Mouse (Mus musculus) CH12.LX (cell line): ENCODE measurements around the gene Creb5.

Experiments used
- CTCF ChIP-seq, 2 experiments: IDR thresholded peaks in 1 of 2; conservative IDR thresholded peaks in 1 of 2; 2 replicates each; pipeline ENCODE4 v1.5.1; 2011 to 2012; ENCODE audit warnings: low read depth in 2 of 2, low read length in 2 of 2, improper control_type of control experiment in 1 of 2, inconsistent platforms in 1 of 2, mild to moderate bottlenecking in 1 of 2, moderate library complexity in 1 of 2
- EP300 ChIP-seq: IDR thresholded peaks from 2 replicates; pipeline ENCODE4 v1.6.1; 2011; ENCODE audit warnings: low read length, improper control_type of control experiment
- HCFC1 ChIP-seq: IDR thresholded peaks from 2 replicates; pipeline ENCODE4 v1.6.1; 2012; ENCODE audit warnings: low read depth, mild to moderate bottlenecking, inconsistent platforms, low read length, improper control_type of control experiment
- JUND ChIP-seq: conservative IDR thresholded peaks from 2 replicates; pipeline ENCODE4 v1.6.1; 2011; ENCODE audit warnings: low read depth, low read length, improper control_type of control experiment
- MEF2A ChIP-seq: IDR thresholded peaks from 2 replicates; pipeline ENCODE4 v1.6.1; 2014; ENCODE audit warnings: low read depth, mild to moderate bottlenecking, inconsistent platforms, low read length, improper control_type of control experiment, borderline replicate concordance
- TCF12 ChIP-seq: IDR thresholded peaks from 2 replicates; pipeline ENCODE4 v1.6.1; 2014; ENCODE audit warnings: low read depth, mild to moderate bottlenecking, inconsistent platforms, low read length, improper control_type of control experiment
- ZC3H11A ChIP-seq: IDR thresholded peaks from 2 replicates; pipeline ENCODE4 v1.6.1; 2012; ENCODE audit warnings: low read depth, mild to moderate bottlenecking, inconsistent platforms, low read length, improper control_type of control experiment
- ZNF384 ChIP-seq: IDR thresholded peaks from 2 replicates; pipeline ENCODE4 v1.6.1; 2012; ENCODE audit warnings: low read depth, low read length, improper control_type of control experiment, inconsistent platforms

DNA sequence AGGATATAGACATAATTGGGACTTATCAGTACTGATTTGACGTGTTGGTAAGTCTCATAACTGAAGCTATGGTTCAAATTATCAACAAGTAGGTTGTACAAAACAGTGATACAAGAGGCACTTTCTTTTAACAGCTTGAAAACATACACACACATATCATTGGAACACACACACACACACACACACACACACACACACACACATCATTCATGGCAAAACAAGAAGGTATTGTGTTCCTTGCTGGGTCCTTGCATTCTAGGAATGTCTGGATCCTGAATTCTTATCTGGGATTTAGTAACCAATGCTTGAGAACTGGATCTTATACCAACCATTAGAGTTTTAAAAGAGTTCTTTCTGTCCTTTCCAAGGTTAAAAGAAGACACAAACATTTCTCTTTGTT is 446.5 kb downstream of the Creb5 start:
- TF ChIP-seq CTCF (conservative IDR thresholded peaks at IDR 0.05 in 1 of 2, IDR thresholded peaks at IDR 0.05 in 1 of 2; ENCODE audit: low read depth in 2 of 2, low read length in 2 of 2) (no peak), JUND (no peak), EP300 (no peak), ZC3H11A (no peak), TCF12 (no peak), HCFC1 (no peak), MEF2A (no peak), ZNF384 (no peak)
